Mouse (Mus musculus): Measurements from ENCODE around the gene Rnf151.

- no peak for TF ChIP-seq CTCF (IDR thresholded peaks at IDR 0.05)
- TF ChIP-seq EP300 (IDR thresholded peaks at IDR 0.05; ENCODE audit: insufficient read depth, low read depth, low read length) = no peak
- no peak for TF ChIP-seq POLR2A (IDR thresholded peaks at IDR 0.05; ENCODE audit: insufficient read depth, low read depth, low read length)
Measured at GRCm38 (mm10) chr17:24716166-24716682, 1.6 kb downstream of the Rnf151 start.
